Mouse (Mus musculus) forebrain, postnatal 0 days (tissue): ENCODE data around the gene Dcaf5. TPM values are rescaled to one million over a fixed set of nuclear protein-coding genes. Genes with fewer than 3 reads are reported as not detected.

Source experiments
- ATAC-seq: fragments of 200-750 bp; cut with Nextera tagmentation; 2 replicates; pipeline ENCODE4 v1.8.0; 2017; ENCODE audit warnings: mild to moderate bottlenecking, moderate library complexity
- DNase-seq: peaks from one replicate; pipeline ENCODE4 v3.0.0-alpha.2; 2015
- H3K27ac ChIP-seq: fragments of 300-500 bp; sonication (generic); 2 replicates; pipeline ENCODE4 v1.5.1; 2014; ENCODE audit warnings: low read depth, mild to moderate bottlenecking, antibody characterized with exemption, low read length, moderate library complexity, mixed read lengths
- H3K27me3 ChIP-seq: fragments of 300-500 bp; sonication (generic); 2 replicates; pipeline ENCODE4 v1.6.1; 2014; ENCODE audit warnings: mild to moderate bottlenecking, low read length, mixed read lengths; ENCODE audit not compliant: insufficient read depth
- H3K36me3 ChIP-seq: fragments of 300-500 bp; sonication (generic); 2 replicates; pipeline ENCODE4 v1.6.1; 2014; ENCODE audit warnings: mild to moderate bottlenecking, moderate library complexity; ENCODE audit not compliant: insufficient read depth
- H3K4me1 ChIP-seq: fragments of 300-500 bp; sonication (generic); 2 replicates; pipeline ENCODE4 v1.6.1; 2014; ENCODE audit warnings: antibody characterized with exemption; ENCODE audit not compliant: insufficient read depth
- H3K4me2 ChIP-seq: fragments of 300-500 bp; sonication (generic); 2 replicates; pipeline ENCODE4 v1.6.1; 2014; ENCODE audit warnings: low read depth, mild to moderate bottlenecking, moderate library complexity
- H3K4me3 ChIP-seq: fragments of 300-500 bp; sonication (generic); 2 replicates; pipeline ENCODE4 v1.5.1; 2014; ENCODE audit warnings: low read depth, low read length, mixed read lengths
- H3K9ac ChIP-seq: fragments of 300-500 bp; sonication (generic); 2 replicates; pipeline ENCODE4 v1.6.1; 2014; ENCODE audit warnings: mild to moderate bottlenecking
- H3K9me3 ChIP-seq: fragments of 300-500 bp; sonication (generic); 2 replicates; pipeline ENCODE4 v1.6.1; 2016; ENCODE audit warnings: low read length
- CTCF ChIP-seq: sonication (generic); IDR thresholded peaks from 2 replicates; pipeline ENCODE4 v1.5.1; 2016; ENCODE audit warnings: antibody characterized with exemption, control low read depth, low read depth
- WGBS: fragments of 180-500 bp; shearing (Covaris S2); extraction: QIAGEN DNeasy Blood & Tissue Kit; methylation state at CpG from one replicate; pipeline ENCODE4 v1.1.7; 2014; 5-methylcytosine and 5-hydroxymethylcytosine counted together
- polyA plus RNA-seq: library from polyadenylated mRNA; unstranded; fragments of >200 nt; fragmentation: Nextera tagmentation; extraction: Ambion mirVana; gene quantifications from 2 replicates; pipeline ENCODE4 v1.2.1, GENCODE M21; 2015
- total RNA-seq: library from RNA; depleted of rRNA; stranded (reverse); fragments of >200 nt; gene quantifications from 2 replicates; pipeline ENCODE4 v1.2.3, GENCODE M21; 2014

The Dcaf5 gene
- total and polyA plus RNA-seq, 2 experiments from 2014 or later, result 16.8 to 59.6 TPM

- WGBS, result 37% methylated on average over 4 of the region's 4 CpGs
- Histone ChIP-seq H3K27me3 (no peaks in the 10 kb centered on the region), H3K9ac (peak overlapping the region; percentile 82), H3K27ac (peak overlapping the region; percentile 94), H3K4me2 (peak overlapping the region; percentile 75), H3K4me1 (peaks cover 3% of the 10 kb centered on the region; the same call in 1 of the 2 replicates), H3K4me3 (peak overlapping the region; percentile 94), H3K9me3 (no peaks in the 10 kb centered on the region), H3K36me3 (no peaks in the 10 kb centered on the region)
- TF ChIP-seq CTCF, result no peak
- no peak for DNase-seq
- ATAC-seq, result no peak
Measured at GRCm38 (mm10) chr12:80437051-80437675, 762 bp upstream of the Dcaf5 start.

GRCm38 (mm10) chr12:80435887-80436286, 514 bp downstream of the Dcaf5 start:
- no peaks in the 10 kb centered on the region for H3K27me3 ChIP-seq
- TF ChIP-seq CTCF, result no peak
- peak; percentile 25 for DNase-seq
- peak overlapping the region; percentile 75 for H3K4me2 ChIP-seq
- peak overlapping the region; percentile 94 for H3K4me3 ChIP-seq
- H3K9ac ChIP-seq, result peak overlapping the region; percentile 82
- H3K9me3 ChIP-seq, result no peaks in the 10 kb centered on the region
- H3K36me3 ChIP-seq, result 0 out of 2 replicates have a peak, but pooled peaks cover 3% of the 10 kb centered on the region
- peak; percentile 12 for ATAC-seq
- peak overlapping the region; percentile 94 for H3K27ac ChIP-seq
- WGBS, result 0% methylated on average over 5 of the region's 10 CpGs
- H3K4me1 ChIP-seq, result peaks cover 3% of the 10 kb centered on the region; the same call in 1 of the 2 replicates

GRCm38 (mm10) chr12:80434961-80435691, 1.3 kb downstream of the Dcaf5 start:
- Histone ChIP-seq H3K9ac (peak overlapping the region; percentile 82), H3K27me3 (no peaks in the 10 kb centered on the region), H3K4me3 (peak overlapping the region; percentile 94), H3K36me3 (0 out of 2 replicates have a peak, but pooled peaks cover 3% of the 10 kb centered on the region), H3K4me1 (peaks cover 3% of the 10 kb centered on the region; the same call in 1 of the 2 replicates), H3K4me2 (peak overlapping the region; percentile 75), H3K27ac (peak overlapping the region; percentile 94), H3K9me3 (no peaks in the 10 kb centered on the region)
- WGBS, result 2% methylated on average over 56 of the region's 64 CpGs
- DNase-seq (peak; percentile 73), ATAC-seq (peak; percentile 86)
- peak; percentile 45 for TF ChIP-seq CTCF

- Histone ChIP-seq H3K4me1 (peaks cover 3% of the 10 kb centered on the region; the same call in 1 of the 2 replicates), H3K4me3 (peak overlapping the region; percentile 94), H3K36me3 (0 out of 2 replicates have a peak, but pooled peaks cover 3% of the 10 kb centered on the region), H3K27me3 (no peaks in the 10 kb centered on the region), H3K27ac (peak overlapping the region; percentile 94), H3K9ac (peak overlapping the region; percentile 82), H3K9me3 (no peaks in the 10 kb centered on the region), H3K4me2 (peak overlapping the region; percentile 75)
- WGBS, result 4% methylated on average over 9 of the region's 10 CpGs
- ATAC-seq (no peak), DNase-seq (peak; percentile 28)
- no peak for TF ChIP-seq CTCF
Measured at GRCm38 (mm10) chr12:80434601-80434960, 1.8 kb downstream of the Dcaf5 start.

GRCm38 (mm10) chr12:80433266-80433665, 3.1 kb downstream of the Dcaf5 start:
- no peaks in the 10 kb centered on the region for H3K9me3 ChIP-seq
- no peaks in the 10 kb centered on the region for H3K27me3 ChIP-seq
- no peak for DNase-seq
- no peak for ATAC-seq
- no peak overlapping the region for H3K4me2 ChIP-seq
- H3K36me3 ChIP-seq, result 0 out of 2 replicates have a peak, but pooled peaks cover 3% of the 10 kb centered on the region
- H3K4me1 ChIP-seq, result peaks cover 3% of the 10 kb centered on the region; the same call in 1 of the 2 replicates
- no peak overlapping the region for H3K4me3 ChIP-seq
- 76% methylated on average over 4 of the region's 4 CpGs for WGBS
- no peak overlapping the region for H3K9ac ChIP-seq
- H3K27ac ChIP-seq, result no peak overlapping the region
- no peak for TF ChIP-seq CTCF

GRCm38 (mm10) chr12:80427683-80428082, 8.7 kb downstream of the Dcaf5 start:
- H3K4me2 ChIP-seq, result no peak overlapping the region
- H3K9me3 ChIP-seq, result no peaks in the 10 kb centered on the region

GRCm38 (mm10) chr12:80415100-80415499, 21.3 kb downstream of the Dcaf5 start:
- 0 out of 2 replicates have a peak, but pooled peaks cover 6% of the 10 kb centered on the region for H3K36me3 ChIP-seq
- no peaks in the 10 kb centered on the region for H3K27me3 ChIP-seq
- H3K9ac ChIP-seq, result no peak overlapping the region
- no peak overlapping the region for H3K27ac ChIP-seq
- DNase-seq (no peak), ATAC-seq (peak; percentile 27; the same call in 1 of the 2 replicates)
- H3K9me3 ChIP-seq, result no peaks in the 10 kb centered on the region
- no peak overlapping the region for H3K4me2 ChIP-seq
- H3K4me3 ChIP-seq, result no peak overlapping the region
- WGBS, result 67% methylated on average over 2 of the region's 2 CpGs
- TF ChIP-seq CTCF, result no peak
- no peaks in the 10 kb centered on the region for H3K4me1 ChIP-seq

More at GRCm38 (mm10) chr12:80427683-80428082, 8.7 kb downstream of the Dcaf5 start:
- TF ChIP-seq CTCF, result no peak
- Histone ChIP-seq H3K27me3 (no peaks in the 10 kb centered on the region), H3K27ac (no peak overlapping the region), H3K36me3 (peaks cover 3% of the 10 kb centered on the region; the same call in 1 of the 2 replicates), H3K9ac (no peak overlapping the region), H3K4me1 (no peaks in the 10 kb centered on the region), H3K4me3 (no peak overlapping the region)
- 88% methylated on average over 3 of the region's 3 CpGs for WGBS
- no peak for DNase-seq
- no peak for ATAC-seq
